Mouse (Mus musculus) forebrain, embryonic 16.5 days (tissue): ENCODE measurements around the gene Tpx2. TPM values are rescaled to one million over a fixed set of nuclear protein-coding genes. Genes with fewer than 3 reads are reported as not detected.

Source experiments
- ATAC-seq: fragments of 200-750 bp; cut with Nextera tagmentation; 2 replicates; pipeline ENCODE4 v1.8.0; 2017; ENCODE audit warnings: mild to moderate bottlenecking, moderate library complexity
- H3K27ac ChIP-seq: fragments of 300-500 bp; sonication (generic); 2 replicates; pipeline ENCODE4 v1.5.1; 2014; ENCODE audit warnings: low read length, control low read depth
- H3K27me3 ChIP-seq: fragments of 300-500 bp; sonication (generic); replicated peaks from 2 replicates; pipeline ENCODE4 v1.6.1; 2014; ENCODE audit warnings: low read length; ENCODE audit not compliant: control insufficient read depth, insufficient read depth
- H3K36me3 ChIP-seq: fragments of 300-500 bp; sonication (generic); 2 replicates; pipeline ENCODE4 v1.6.1; 2014; ENCODE audit not compliant: control insufficient read depth, insufficient read depth
- H3K4me1 ChIP-seq: fragments of 300-500 bp; sonication (generic); replicated peaks from 2 replicates; pipeline ENCODE4 v1.6.1; 2014; ENCODE audit warnings: low read length; ENCODE audit not compliant: control insufficient read depth, insufficient read depth
- H3K4me2 ChIP-seq: fragments of 300-500 bp; sonication (generic); 2 replicates; pipeline ENCODE4 v1.6.1; 2014; ENCODE audit warnings: mild to moderate bottlenecking, low read length, control low read depth
- H3K4me3 ChIP-seq: fragments of 300-500 bp; sonication (generic); replicated peaks from 2 replicates; pipeline ENCODE4 v1.5.1; 2014; ENCODE audit warnings: mild to moderate bottlenecking, low read length, control low read depth
- H3K9ac ChIP-seq: fragments of 300-500 bp; sonication (generic); replicated peaks from 2 replicates; pipeline ENCODE4 v1.6.1; 2014; ENCODE audit warnings: low read depth, low read length, control low read depth
- H3K9me3 ChIP-seq: fragments of 300-500 bp; sonication (generic); 2 replicates; pipeline ENCODE4 v1.6.1; 2016; ENCODE audit warnings: low read length; ENCODE audit not compliant: control insufficient read depth
- WGBS: fragments of 180-500 bp; shearing (Covaris S2); extraction: QIAGEN DNeasy Blood & Tissue Kit; methylation state at CpG from one replicate; pipeline ENCODE4 v1.1.7; 2014; 5-methylcytosine and 5-hydroxymethylcytosine counted together
- polyA plus RNA-seq: library from polyadenylated mRNA; unstranded; fragments of >200 nt; fragmentation: Nextera tagmentation; extraction: Ambion mirVana; gene quantifications from 2 replicates; pipeline ENCODE4 v1.2.1, GENCODE M21; 2015

Gene Tpx2
- polyA plus RNA-seq, 1 experiment from 2014 or later = 40.0 TPM

DNA sequence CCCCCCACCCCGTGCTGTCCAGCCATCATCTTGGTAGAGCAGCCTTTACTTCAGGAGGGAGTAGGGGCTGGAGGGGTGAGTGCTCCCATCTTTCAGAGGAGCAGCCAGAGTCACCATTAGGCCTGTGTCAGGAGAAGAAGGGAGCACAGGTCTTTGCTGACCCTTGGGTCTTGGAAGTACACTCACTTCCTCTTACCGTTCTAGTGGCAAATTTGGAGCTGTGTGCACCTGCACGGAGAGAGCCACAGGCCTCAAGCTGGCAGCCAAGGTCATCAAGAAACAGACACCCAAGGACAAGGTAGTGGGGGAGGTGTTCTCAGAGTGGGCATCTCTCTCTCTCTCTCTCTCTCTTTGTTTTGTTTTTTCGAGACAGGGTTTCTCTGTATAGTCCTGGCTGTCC is 67.7 kb downstream of the Tpx2 start:
- Histone ChIP-seq H3K9me3 (no peaks in the 10 kb centered on the region), H3K9ac (no peak overlapping the region), H3K36me3 (no peaks in the 10 kb centered on the region), H3K27me3 (peaks cover 17% of the 10 kb centered on the region), H3K27ac (no peak overlapping the region), H3K4me2 (no peak overlapping the region), H3K4me3 (no peak overlapping the region), H3K4me1 (peaks cover 4% of the 10 kb centered on the region; the same call in 1 of the 2 replicates)
- no peak for ATAC-seq
- WGBS = 70% methylated on average over 4 of the region's 4 CpGs

- Histone ChIP-seq H3K27me3 (peaks cover 17% of the 10 kb centered on the region), H3K4me3 (no peak overlapping the region), H3K4me1 (peaks cover 4% of the 10 kb centered on the region; the same call in 1 of the 2 replicates), H3K9ac (no peak overlapping the region), H3K4me2 (no peak overlapping the region), H3K36me3 (no peaks in the 10 kb centered on the region), H3K27ac (no peak overlapping the region), H3K9me3 (no peaks in the 10 kb centered on the region)
- no peak for ATAC-seq
- WGBS = 58% methylated on average over 5 of the region's 5 CpGs
These were observed 68.3 kb downstream of the Tpx2 start for GRCm38 (mm10) chr2:152916111-152916510.

DNA sequence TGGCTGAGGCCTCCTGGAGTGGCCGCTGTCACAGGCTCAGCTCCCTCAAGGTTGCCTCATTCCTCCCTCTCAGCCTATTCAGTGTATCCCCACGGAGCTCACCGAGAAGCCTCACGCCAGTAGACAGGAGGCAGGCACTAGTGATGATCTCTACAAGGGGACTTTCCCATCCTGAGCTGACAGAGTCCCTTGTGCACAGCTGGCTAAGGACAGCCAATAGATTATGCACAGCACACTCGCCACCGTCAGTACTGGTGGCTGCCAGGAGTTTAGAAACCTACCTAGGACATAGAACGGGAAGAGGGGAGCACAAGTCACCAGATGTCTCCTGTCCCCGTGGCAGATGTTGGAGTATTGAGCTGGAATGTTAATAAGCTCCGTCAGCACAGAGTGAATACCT is 69.9 kb downstream of the Tpx2 start:
- peaks cover 10% of the 10 kb centered on the region for H3K27me3 ChIP-seq
- H3K4me2 ChIP-seq = no peak overlapping the region
- WGBS = 61% methylated on average over 9 of the region's 9 CpGs
- H3K9me3 ChIP-seq = no peaks in the 10 kb centered on the region
- peaks cover 4% of the 10 kb centered on the region; the same call in 1 of the 2 replicates for H3K4me1 ChIP-seq
- H3K4me3 ChIP-seq = no peak overlapping the region
- H3K36me3 ChIP-seq = no peaks in the 10 kb centered on the region
- H3K27ac ChIP-seq = no peak overlapping the region
- H3K9ac ChIP-seq = no peak overlapping the region
- ATAC-seq = no peak

DNA sequence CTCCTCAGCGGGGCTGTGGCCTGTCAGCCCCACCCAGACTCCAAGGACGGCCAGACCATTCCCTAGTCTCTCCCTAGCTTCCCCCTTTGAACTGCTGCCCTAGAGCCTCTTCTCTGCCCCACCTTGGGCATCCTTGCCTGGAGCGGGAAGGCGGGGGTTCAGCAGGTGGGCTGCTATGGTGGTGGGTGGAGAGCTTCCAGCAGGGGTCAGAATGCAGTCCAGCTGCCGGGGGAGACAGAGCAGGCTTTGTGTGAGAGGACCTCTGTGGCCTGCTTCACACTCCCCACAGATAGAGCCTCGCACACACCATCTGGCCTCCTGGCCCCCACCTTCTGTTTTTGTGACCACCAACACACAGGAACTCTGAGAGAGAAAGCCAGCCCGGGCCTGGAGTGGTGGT is 74.6 kb downstream of the Tpx2 start:
- Histone ChIP-seq H3K4me1 (peaks cover 4% of the 10 kb centered on the region), H3K9ac (no peak overlapping the region), H3K4me2 (no peak overlapping the region), H3K27ac (no peak overlapping the region), H3K4me3 (no peak overlapping the region), H3K27me3 (no peaks in the 10 kb centered on the region), H3K9me3 (no peaks in the 10 kb centered on the region), H3K36me3 (no peaks in the 10 kb centered on the region)
- WGBS = 48% methylated on average over 7 of the region's 7 CpGs
- no peak for ATAC-seq

DNA sequence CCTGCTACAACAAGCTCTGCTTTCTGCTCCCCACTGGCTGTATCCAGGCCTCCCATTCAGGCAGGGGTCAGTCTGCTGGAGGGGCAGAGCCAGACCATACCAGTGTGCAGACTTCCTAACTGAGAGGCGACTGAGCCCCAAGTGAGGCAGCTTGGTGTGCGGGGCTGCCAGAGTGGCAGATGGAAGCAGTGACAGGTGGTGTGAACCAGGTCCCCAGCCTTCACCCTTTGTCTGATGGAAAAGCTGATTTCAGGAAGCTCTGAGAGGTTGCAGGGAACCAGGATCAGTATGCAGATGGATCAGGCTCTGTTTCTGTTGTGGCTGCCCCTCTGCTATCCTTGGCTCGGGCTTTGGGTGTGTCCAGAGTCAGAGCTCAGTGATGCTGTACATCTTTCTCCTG is 75.9 kb downstream of the Tpx2 start:
- Histone ChIP-seq H3K4me1 (peaks cover 4% of the 10 kb centered on the region), H3K9ac (no peak overlapping the region), H3K4me2 (no peak overlapping the region), H3K36me3 (no peaks in the 10 kb centered on the region), H3K4me3 (no peak overlapping the region), H3K27me3 (no peaks in the 10 kb centered on the region), H3K9me3 (no peaks in the 10 kb centered on the region), H3K27ac (no peak overlapping the region)
- ATAC-seq = no peak
- WGBS = 72% methylated on average over 3 of the region's 3 CpGs

GRCm38 (mm10) chr2:152924128-152924527 is 76.4 kb downstream of the Tpx2 start:
- Histone ChIP-seq H3K36me3 (no peaks in the 10 kb centered on the region), H3K9ac (no peak overlapping the region), H3K4me2 (no peak overlapping the region), H3K4me3 (no peak overlapping the region), H3K9me3 (no peaks in the 10 kb centered on the region), H3K4me1 (peaks cover 4% of the 10 kb centered on the region), H3K27ac (no peak overlapping the region), H3K27me3 (no peaks in the 10 kb centered on the region)
- 65% methylated on average over 8 of the region's 8 CpGs for WGBS
- no peak for ATAC-seq

- no peak overlapping the region for H3K4me2 ChIP-seq
- H3K9ac ChIP-seq = no peak overlapping the region
- H3K27me3 ChIP-seq = no peaks in the 10 kb centered on the region
- peaks cover 4% of the 10 kb centered on the region for H3K4me1 ChIP-seq
- WGBS = 92% methylated on average over 5 of the region's 5 CpGs
- no peak for ATAC-seq
- H3K36me3 ChIP-seq = no peaks in the 10 kb centered on the region
- H3K4me3 ChIP-seq = no peak overlapping the region
- no peak overlapping the region for H3K27ac ChIP-seq
- no peaks in the 10 kb centered on the region for H3K9me3 ChIP-seq
These were observed 76.8 kb downstream of the Tpx2 start for GRCm38 (mm10) chr2:152924543-152924942.

GRCm38 (mm10) chr2:152925189-152925872 is 77.6 kb downstream of the Tpx2 start:
- H3K4me1 ChIP-seq = peaks cover 4% of the 10 kb centered on the region
- no peaks in the 10 kb centered on the region for H3K36me3 ChIP-seq
- H3K9me3 ChIP-seq = no peaks in the 10 kb centered on the region
- WGBS = 77% methylated on average over 11 of the region's 11 CpGs
- no peaks in the 10 kb centered on the region for H3K27me3 ChIP-seq
- H3K27ac ChIP-seq = no peak overlapping the region
- H3K4me3 ChIP-seq = no peak overlapping the region
- no peak for ATAC-seq
- no peak overlapping the region for H3K9ac ChIP-seq
- H3K4me2 ChIP-seq = no peak overlapping the region

- Histone ChIP-seq H3K9me3 (no peaks in the 10 kb centered on the region), H3K4me2 (no peak overlapping the region), H3K27me3 (no peaks in the 10 kb centered on the region), H3K4me3 (no peak overlapping the region), H3K4me1 (peaks cover 4% of the 10 kb centered on the region), H3K36me3 (no peaks in the 10 kb centered on the region), H3K27ac (no peak overlapping the region), H3K9ac (no peak overlapping the region)
- ATAC-seq = no peak
- WGBS = 84% methylated on average over 9 of the region's 9 CpGs
These were observed 79.1 kb downstream of the Tpx2 start for GRCm38 (mm10) chr2:152926896-152927295.

DNA sequence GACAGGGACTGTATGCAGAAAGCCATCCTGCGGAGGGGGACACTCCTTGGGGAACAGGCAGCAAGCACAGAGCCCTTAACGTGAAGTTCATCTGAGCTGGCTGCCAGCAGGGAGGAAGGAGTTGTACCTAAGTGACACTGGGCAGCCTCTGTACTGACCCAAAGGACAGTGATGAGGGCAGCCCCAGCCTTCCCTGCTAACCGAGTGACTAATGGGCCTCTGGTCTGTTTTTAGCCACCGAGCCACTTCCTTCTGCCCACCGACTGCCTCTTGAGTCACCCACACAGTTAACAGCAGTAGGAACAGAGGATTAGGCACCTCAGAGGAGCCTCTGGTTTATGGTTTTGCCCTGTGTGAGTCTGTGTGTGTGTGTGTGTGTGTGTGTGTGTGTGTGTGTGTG is 79.6 kb downstream of the Tpx2 start:
- no peaks in the 10 kb centered on the region for H3K9me3 ChIP-seq
- WGBS = 80% methylated on average over 5 of the region's 5 CpGs
- no peak overlapping the region for H3K9ac ChIP-seq
- no peak overlapping the region for H3K4me3 ChIP-seq
- no peak overlapping the region for H3K27ac ChIP-seq
- ATAC-seq = no peak
- peaks cover 4% of the 10 kb centered on the region for H3K4me1 ChIP-seq
- no peaks in the 10 kb centered on the region for H3K27me3 ChIP-seq
- no peaks in the 10 kb centered on the region for H3K36me3 ChIP-seq
- H3K4me2 ChIP-seq = no peak overlapping the region
